Mouse (Mus musculus) spleen, embryonic (tissue): Measurements from ENCODE around the gene Acot2.
"Not testable (repeated sequence)": the region's sequence is repeated elsewhere in the genome, so short reads cannot be mapped to it uniquely, and the experiment has no call there.

Source experiments
- CTCF ChIA-PET: fragments of 350-600 bp; sonication (Branson Sonifier 250); formaldehyde crosslinking; loops from one replicate; lab custom pipeline; 2022; lab: Charles Lee

Gene Acot2

DNA sequence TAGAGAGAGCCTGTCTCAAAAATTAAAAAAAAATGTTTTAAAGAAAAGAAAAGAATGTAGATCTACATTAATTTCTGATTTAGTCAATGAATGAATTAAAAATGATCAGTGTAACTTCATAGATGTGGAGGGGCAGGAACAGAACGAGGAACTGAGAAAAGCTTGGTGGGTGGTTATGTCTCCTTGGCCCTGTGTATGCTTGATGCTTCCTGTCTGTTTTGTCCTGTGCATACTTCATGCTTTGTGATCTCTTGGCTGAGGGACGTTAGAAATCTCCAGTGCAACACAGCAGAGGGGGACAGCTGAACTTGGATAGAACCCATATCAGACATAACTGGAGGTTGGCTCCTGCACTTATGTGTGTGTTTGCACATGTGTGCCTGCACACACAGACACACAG is 9.6 kb downstream of the Acot2 start:
- CTCF ChIA-PET, result no interaction called here

DNA sequence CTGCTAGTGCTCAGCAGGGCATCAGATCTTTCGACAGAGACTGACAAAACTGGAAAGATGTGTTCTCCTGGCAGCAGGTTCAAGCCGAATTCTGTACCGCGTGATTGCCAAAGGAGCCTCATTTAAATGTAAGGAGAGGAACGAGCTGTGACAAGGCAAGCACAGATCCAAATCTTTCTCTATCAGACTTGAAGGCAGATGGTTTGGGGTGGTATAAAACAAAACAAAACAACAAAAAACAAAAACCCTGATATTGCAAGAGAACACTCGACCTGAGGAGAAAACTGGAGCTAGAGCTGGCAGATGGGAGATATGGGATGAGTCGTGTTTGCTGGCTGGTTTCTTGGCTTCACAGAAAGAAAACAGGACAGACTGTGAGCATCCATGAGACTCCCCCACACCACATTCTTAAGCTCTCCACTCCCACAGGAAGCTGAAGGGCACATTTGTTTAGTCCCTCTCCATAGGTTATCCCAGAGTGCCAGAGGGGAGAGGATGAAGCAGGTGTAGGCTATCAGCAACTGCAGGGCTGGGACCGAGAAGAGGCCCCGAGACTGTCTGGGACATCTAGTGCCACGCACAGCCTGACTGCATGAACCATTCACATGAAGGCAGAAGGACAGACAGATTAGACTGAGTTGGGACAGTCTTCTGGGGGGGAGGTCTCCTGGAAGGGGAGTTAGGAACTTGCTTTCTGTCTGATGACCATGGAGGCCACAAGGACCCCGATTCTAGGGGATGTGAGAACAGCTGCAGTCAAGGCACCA is 10.9 kb downstream of the Acot2 start:
- CTCF ChIA-PET, result interaction anchor here (0.5 kb wide), 1 partner anchor 21 kb away, joined by 3 read pairs; no protein-coding TSS in a partner anchor

DNA sequence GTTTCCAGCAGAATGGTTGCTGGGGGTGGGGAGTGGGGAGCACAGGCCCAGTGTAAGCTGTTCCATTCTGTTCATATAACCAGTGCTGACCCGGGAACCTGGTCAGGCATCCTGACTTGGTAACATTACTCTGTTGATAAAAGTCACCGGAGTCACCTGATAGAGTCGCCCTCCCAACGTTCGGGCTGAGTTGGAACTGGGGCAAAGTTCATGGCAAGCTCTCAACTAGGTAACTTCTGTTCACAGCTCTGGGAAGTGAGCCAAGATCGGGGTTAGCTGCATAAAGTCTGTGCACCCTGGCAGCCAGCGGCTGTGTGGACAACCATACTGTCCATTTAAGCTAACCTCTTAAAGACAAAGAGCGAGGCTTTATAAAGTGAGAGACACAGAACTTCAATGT is 11.6 kb downstream of the Acot2 start:
- CTCF ChIA-PET, result interaction anchor here (0.5 to 0.8 kb wide), 2 partner anchors 22 to 31 kb away, joined by 3 to 5 read pairs; no protein-coding TSS in a partner anchor

DNA sequence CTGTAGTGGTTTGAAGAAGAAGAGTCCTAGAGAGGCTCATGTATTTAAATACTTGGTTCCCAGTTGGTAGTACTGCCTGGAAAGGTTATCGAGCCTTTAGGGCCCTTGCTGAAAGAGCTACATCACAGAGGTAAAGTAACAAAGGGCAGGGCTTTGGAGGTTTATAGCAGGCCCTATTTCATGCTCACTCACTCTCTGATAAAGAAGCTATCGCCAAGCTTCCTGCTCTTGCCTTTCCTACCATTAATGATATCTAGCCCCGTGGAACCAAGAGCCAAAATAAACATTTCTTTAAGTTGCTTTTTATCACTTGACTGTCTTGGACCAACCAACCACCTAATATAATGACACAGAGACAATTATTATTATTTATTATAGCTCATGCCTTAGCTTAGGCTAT is 12.8 kb downstream of the Acot2 start:
- CTCF ChIA-PET, result no interaction called here

DNA sequence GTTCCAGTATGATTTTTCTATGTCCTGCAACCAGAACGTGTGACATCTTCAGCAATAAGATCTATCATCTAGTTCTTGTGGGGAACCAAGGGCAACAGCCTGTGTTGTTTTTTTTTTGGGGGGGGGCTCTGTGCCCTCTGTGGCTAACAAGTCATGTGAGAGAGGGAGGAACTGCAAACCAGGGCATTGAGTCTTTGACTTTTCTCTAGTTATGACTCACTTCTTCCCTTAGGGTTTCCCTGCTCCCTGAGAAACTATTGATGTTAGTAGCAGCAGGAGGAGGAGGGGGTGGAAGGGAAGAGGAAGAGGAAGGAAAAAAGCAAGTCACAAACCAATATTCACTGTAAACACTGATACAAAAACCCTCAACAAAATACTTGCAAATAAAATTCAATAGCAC is 16.2 kb downstream of the Acot2 start:
- CTCF ChIA-PET, result no interaction called here

DNA sequence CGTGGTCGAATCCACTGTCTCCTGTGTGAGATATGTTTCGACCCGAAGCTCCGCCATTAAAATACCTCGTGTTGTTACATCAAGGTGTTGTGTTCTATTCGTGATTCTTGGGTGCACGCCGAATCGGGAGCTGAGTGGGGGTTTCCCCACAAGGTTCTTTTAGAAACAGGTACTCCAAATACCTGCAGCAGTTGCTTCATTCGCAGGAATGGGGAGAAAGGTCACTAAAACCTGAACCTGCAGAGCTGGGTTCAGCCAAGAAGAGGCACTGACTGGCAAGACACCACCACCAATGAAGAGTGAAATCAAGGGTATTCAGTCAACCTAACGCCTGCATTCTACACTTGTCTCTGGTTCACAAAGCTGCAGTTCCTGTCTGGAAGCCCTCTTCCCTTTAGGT is 20.6 kb downstream of the Acot2 start:
- CTCF ChIA-PET, result interaction anchor here (0.6 kb wide), 1 partner anchor 394 kb away, joined by 3 read pairs; no protein-coding TSS in a partner anchor

DNA sequence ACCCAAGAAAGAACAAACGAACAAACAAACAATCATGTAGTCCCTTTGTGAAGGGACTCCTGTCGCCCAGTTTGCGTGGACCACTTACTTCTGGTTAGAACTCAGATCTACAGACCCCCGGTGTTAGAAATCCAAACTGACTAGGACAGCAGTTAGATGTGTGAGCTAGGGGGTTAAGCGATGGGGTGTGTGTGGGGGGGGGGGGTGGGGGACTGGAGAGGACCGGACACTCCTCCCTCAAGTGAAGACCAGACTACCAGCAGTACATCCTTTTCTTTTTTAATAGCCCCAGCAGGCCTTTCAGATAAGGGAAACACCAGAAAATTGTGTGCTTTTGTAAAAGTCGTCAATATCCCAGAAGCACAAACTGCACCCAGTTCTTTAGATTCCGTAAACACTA is 21.1 kb downstream of the Acot2 start:
- CTCF ChIA-PET, result interaction anchor here (0.6 kb wide), 1 partner anchor 394 kb away, joined by 3 read pairs; no protein-coding TSS in a partner anchor

DNA sequence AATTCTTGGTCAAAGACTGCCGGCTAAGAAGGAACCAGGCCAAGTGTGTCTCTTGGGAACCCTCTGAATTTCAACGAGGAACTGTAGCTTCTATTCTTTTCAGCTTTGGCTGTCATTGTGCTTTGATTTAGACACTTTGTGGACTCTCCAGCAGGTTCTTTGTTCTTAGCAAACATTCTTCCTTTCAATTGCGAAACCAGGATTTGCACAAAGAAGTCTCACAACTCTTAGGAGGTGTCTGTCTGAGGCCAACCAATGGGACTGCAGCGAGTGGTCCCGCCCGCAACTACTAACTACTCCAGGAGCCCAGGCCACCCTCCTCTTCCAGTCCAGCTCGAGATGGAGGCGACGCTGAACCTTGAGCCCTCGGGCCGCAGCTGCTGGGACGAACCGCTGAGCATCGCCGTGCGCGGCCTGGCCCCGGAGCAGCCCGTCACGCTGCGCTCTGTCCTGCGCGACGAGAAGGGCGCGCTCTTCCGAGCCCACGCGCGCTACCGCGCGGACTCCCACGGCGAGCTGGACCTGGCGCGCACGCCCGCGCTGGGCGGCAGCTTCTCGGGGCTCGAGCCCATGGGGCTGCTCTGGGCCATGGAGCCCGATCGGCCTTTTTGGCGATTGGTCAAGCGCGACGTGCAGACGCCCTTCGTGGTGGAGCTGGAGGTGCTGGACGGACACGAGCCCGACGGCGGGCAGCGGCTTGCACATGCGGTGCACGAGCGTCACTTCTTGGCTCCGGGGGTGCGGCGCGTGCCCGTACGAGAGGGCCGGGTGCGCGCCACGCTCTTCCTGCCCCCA is 21.7 kb downstream of the Acot2 start, which contains the start of gene Acot1:
Gene Acot1, plus strand, starts transcription at position 320 of the 795 bp plus-strand sequence.
- CTCF ChIA-PET, result interaction anchor here (1.3 kb wide), 1 partner anchor 21 kb away, joined by 3 read pairs; no protein-coding TSS in a partner anchor

DNA sequence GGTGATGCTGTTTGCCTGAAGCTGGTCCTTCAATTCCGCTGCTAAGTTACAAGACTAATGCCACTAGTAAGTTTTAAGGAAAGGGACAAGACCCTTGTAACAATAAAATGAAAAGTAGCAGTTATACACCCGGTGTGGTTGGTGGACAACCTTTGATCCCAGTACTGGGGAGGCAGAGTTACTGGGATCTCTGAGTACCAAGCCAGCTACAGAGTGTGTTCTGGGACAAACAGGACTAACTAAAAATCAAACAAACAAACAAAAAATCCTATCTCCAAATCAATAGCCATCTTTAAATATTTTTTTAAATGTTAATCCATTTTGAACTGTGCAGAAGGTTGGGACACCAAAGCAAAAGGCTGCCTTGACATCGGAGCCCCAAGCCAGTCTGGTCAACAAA is 22.5 kb downstream of the Acot2 start:
- CTCF ChIA-PET, result interaction anchor here (1.3 kb wide), 1 partner anchor 22 kb away, joined by 3 read pairs; no protein-coding TSS in a partner anchor

DNA sequence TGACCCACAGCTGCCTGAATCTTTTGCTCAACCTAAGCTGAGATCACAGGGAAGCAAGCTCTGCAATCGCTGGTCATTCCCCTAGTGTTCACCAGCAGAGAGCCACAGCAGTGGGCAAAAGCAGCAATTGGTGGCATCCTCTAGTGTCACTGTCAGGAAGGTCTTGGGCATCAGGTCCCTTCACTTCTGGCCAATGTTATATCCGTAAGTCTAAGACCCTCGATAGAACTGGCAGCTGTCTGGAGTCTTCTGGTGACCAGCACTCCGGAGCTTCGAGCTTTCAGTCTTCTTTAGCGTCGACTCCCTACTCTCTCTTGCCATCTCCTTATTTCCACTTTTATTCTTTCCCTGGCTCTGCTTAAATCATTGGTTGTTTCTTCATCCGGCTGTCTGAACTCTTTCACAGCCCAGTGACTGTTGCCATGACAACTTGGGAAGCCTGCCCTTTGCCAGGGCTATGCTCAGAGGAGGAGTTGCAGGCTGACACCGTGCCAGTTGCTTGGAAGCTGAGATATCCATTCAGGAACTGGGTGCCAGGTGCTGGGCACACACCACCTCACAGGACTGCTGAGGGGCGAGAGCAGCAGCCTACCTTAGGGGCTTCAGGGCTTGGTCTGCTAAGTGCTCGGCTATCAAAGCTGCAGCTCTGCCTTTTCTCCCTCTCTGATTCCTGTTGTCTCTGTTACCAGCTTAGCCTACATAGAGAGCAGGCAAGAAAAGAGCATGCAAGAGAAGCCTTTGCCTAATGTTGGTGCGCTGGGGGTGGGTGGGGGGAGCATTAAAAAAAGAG is 23.8 kb downstream of the Acot2 start:
- CTCF ChIA-PET, result no interaction called here

DNA sequence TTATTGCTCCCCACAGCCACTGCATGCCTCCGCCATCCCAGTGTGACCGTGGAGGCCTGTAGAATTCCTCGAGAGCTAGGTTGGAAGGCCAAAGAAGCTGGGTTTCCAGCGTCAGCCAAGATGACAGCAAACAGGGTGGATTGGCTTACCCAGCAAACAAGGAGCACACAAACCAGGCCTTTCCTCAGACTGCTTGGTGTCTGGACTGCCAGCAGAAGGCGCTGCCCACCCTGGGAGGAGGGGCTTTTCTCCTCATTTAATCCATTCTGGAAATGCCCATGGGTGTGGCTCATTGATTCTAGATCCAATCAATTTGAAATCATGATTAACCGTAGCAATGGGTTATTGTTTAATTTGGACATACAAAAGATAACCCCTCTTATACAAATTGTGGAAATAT is 25.5 kb downstream of the Acot2 start:
- CTCF ChIA-PET, result interaction anchor here (0.7 kb wide), 1 partner anchor 286 kb away, joined by 3 read pairs; no protein-coding TSS in a partner anchor

DNA sequence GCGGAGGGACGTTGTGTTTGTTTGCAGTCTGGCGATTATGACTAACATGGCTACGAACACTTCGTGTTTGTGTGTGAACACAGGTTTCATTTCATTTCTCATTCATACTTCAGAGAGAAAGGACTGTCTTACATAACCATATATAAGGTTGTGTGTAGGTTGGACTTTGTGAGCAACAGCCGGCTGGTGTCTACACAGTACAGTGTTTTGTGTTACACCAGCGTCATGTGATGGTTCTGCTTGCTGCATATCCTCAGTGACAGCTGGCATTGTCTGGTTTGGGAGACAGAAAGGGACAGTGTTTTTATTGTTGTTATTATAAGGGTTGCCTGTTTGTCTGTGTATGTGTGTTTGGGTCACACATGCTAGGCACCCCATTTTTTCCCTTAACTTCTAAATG is 26.0 kb downstream of the Acot2 start:
- CTCF ChIA-PET, result no interaction called here

DNA sequence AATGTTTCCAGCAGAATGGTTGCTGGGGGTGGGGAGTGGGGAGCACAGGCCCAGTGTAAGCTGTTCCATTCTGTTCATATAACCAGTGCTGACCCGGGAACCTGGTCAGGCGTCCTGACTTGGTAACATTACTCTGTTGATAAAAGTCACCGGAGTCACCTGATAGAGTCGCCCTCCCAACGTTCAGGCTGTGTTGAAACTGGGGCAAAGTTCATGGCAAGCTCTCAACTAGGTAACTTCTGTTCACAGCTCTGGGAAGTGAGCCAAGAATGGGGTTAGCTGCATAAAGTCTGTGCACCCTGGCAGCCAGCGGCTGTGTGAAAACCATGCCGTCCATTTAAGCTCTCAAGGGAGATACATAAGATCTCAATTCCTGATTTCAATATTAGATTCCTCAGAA is 32.9 kb downstream of the Acot2 start:
- CTCF ChIA-PET, result interaction anchor here (0.7 kb wide), 1 partner anchor 11 kb away, joined by 13 read pairs; no protein-coding TSS in a partner anchor

DNA sequence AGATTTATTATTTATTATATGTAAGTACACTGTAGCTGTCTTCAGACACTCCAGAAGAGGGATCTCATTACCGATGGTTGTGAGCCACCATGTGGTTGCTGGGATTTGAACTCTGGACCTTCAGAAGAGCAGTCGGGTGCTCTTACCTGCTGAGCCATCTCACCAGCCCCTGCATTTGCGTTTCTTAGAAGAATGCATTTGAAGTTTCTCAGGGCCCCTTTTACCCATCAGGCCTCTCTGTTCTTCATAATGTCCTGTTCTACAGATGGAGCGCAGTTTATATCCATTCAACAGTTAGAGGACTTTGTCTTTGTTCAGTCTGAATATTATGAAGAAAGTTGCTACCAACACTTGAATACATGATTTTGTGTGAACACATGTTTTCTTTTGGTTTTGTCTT is 34.6 kb downstream of the Acot2 start:
- CTCF ChIA-PET, result not testable (repeated sequence)

DNA sequence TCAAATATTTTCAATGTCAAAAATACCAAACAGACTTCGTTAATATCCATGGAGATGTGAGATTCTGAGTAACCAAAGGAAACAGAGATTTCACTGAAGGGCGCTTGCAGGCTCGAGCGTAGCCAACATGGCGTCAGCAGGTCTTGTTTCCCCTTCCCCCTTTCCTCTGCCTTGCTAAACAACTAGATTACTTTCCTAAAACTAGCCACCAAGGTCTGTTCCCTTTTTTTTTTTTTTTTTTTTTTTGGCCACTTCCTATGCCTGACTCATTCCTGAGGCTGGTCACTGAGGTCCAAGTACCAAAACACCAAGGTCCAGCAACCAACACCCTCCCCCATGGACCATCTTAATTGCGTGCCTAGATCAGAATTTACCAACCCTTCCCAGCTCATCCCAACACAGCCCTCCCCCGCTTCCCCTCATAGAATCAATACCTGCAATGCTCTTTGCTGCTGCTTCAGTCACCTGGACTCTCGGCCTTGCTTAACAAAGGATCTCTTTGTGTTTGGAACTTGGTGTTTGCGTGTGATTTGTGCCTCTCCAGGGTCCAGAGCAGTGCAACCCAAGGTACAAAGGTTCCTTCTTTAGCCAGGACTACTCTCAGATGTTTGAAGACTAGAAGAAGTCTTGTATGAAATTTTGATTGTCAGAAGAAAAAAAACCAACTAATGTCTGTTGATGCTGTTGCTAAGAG is 35.5 kb downstream of the Acot2 start:
- CTCF ChIA-PET, result no interaction called here

DNA sequence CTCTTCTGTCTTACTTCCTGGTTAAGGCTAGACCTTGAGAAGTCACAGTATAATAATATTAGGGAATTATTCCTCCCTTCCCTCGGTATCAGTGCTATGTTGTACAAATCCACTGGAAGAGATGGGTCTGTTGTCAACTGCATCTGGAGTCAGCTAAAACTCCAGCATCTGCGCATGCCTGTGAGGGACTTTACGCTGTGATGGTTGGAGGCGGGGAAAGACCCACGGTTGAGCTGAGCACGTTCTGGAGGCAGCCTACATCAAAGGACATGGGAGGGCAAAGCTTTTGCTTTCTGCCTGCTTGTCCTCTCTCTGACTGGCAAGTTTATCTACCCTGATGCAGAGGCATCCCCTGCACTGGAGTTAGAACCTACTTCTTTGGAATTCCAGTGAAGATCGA is 38.2 kb downstream of the Acot2 start:
- CTCF ChIA-PET, result no interaction called here

DNA sequence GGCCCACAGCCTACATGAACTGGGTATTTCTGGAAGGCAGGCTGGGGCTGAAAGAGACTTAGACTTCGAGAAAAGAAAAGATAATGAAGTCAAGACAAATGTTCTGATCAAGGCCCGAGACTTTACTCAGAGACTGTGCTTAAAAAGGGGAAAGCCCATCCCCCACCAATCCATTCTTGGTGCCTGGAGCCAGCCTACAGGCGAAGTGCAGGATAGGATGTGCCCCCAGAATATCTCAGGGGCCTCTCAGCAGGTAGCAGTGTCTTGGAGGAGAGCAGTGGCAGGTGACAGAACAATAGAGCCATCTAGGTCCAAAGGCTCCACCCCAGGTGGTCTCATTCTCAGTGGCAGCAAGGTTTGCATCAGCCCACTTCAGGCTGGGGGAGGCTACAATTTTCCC is 40.7 kb downstream of the Acot2 start:
- CTCF ChIA-PET, result interaction anchor here (1.3 kb wide), 1 partner anchor 56 kb away, joined by 10 read pairs; no protein-coding TSS in a partner anchor

DNA sequence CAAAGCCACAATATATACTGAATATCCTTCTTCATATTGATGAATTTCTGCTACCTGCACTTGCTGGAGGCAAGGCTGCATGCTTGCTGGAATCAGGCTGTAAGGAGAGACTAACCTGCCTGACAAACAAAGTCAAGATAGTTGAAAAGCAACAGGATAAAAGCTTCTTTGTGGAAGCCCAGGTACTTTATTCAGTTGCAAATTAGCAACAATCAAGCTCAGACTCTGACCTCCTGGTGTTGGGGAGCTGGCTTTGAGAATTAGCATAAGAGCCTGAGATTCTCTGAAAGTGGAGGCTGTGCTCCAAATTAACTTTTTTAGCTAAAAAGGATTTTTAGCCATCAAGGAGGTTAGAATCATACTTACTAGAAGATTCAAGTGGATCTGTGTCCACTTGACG is 41.4 kb downstream of the Acot2 start:
- CTCF ChIA-PET, result not testable (repeated sequence)

DNA sequence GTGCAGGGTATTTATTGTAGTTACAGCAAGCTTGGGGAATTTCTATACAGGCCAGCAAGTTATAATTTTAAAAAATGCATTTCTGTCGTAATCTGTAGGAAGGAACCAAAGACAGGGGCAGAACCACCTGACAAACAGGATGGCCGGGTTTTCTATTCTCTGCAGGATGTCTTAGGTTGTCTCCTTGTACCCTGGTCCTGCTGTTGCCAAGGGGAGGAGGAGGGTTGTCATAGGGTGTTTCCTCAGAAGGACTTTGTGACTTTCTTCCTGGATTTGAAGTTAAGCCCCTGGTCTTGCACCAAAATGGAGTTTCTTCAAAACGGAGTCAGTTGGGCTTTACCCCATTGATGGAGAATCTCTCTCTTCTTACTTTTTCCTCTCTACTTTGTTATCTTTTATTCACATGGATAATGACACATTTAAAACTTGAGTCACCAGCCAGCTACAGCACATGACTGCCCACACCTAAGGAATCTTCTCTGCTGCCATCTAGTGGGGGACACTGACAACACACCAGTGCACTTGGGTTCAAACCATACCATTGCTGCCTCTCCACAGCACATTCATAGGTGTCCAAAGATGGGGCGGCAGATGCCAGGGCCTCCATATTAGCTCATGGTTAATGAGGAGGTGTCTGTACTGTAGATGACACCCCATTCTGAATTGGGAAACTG is 43.1 kb downstream of the Acot2 start:
- CTCF ChIA-PET, result interaction anchor here (0.6 to 1.0 kb wide), 3 partner anchors 10 to 59 kb away, joined by 5 to 13 read pairs (median 5); no protein-coding TSS in a partner anchor

DNA sequence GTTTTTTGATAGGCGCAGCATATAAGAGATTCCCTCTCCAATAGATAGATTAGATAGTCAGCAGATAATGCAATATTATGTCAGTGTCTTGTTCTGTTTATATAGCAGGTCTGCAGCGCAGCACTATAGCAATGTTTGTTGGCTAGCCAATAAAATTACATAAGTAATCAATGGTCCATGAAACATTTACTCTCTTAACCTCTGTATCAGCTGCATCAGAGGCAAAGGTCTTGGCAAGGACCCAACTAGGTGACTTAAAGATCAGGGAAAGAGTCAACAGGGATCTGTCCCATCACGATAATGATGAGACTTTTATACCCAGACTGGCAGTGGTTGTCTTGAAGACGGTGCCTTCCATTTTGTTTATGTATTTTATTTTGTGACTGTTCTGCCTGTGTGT is 45.2 kb downstream of the Acot2 start:
- CTCF ChIA-PET, result no interaction called here
